In the genomic region with DNA sequence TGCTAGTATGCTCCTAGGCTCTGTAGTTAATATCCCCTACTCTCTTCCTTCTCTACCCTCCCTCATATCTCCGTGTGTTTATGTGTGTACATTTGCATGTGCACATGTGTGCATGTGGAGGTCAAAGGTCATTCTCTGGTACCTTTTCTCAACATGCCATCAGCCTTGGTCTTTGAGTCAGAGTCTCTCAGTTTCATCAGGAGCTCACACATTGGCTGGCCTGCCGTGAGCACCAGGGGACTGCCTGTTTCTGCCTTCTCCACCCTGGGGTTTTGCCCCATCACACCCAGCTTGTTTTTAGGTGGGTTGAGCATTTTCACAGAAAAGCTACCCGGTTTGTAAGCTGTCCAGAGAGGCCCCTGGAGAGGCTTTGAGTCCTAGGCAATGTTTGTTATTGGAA, we compare ENCODE assay signal across 14 mouse cellular contexts.
"Had no signal": no experiment of that assay in that cellular context is flagged by ENCODE, and none has a peak within 500 bp of the region (broad histone marks: within the 10 kb centered on the region; RNA-seq: fewer than 3 reads in every experiment).

No protein-coding gene starts in this region.

- H3K9ac ChIP-seq: neural tube, embryonic 15.5 days; stomach, embryonic 15.5 days had no signal

- H3K4me1 ChIP-seq: neural tube, embryonic 15.5 days; stomach, embryonic 15.5 days had no signal

- H3K27me3 ChIP-seq: neural tube, embryonic 15.5 days; stomach, embryonic 15.5 days had no signal

- H3K4me3 ChIP-seq: neural tube, embryonic 15.5 days; stomach, embryonic 15.5 days had no signal

- H3K4me2 ChIP-seq: neural tube, embryonic 15.5 days; stomach, embryonic 15.5 days had no signal

- H3K27ac ChIP-seq: neural tube, embryonic 15.5 days; stomach, embryonic 15.5 days; stomach, postnatal 0 days had no signal

- DNase-seq: right cerebral cortex, adult 18-20 months; right cerebral cortex, postnatal 14 days; right cerebral cortex, postnatal 25 days; right cerebral cortex, postnatal 4 days; spleen, adult 18-20 months; thymus, adult 18-20 months; thymus, adult 2 months; thymus, postnatal 14 days; thymus, postnatal 25 days; thymus, postnatal 36 days; thymus, postnatal 4 days had no signal

- H3K9me3 ChIP-seq: neural tube, embryonic 15.5 days; stomach, embryonic 15.5 days had no signal

- H3K36me3 ChIP-seq: neural tube, embryonic 15.5 days; stomach, embryonic 15.5 days had no signal
